Mouse (Mus musculus) R1 (cell line): Measurements from ENCODE around the gene Gm20388.

ENCODE experiments used
- DNase-seq: peaks from one replicate; pipeline ENCODE4 v3.0.0-alpha.2; 2018; ENCODE audit warnings: low read depth, low spot score

The Gm20388 gene

GRCm38 (mm10) chr8:122942803-122943713 is 3032.4 kb downstream of the Gm20388 start:
- DNase-seq, result peak; percentile 61

GRCm38 (mm10) chr8:122945775-122946174 is 3035.1 kb downstream of the Gm20388 start:
- DNase-seq, result no peak

GRCm38 (mm10) chr8:122949701-122950100 is 3039.1 kb downstream of the Gm20388 start:
- no peak for DNase-seq

GRCm38 (mm10) chr8:122951456-122951855 is 3040.8 kb downstream of the Gm20388 start:
- DNase-seq, result no peak

GRCm38 (mm10) chr8:122953028-122953427 is 3042.4 kb downstream of the Gm20388 start:
- DNase-seq, result no peak

GRCm38 (mm10) chr8:122954090-122954799 is 3043.6 kb downstream of the Gm20388 start:
- no peak for DNase-seq

GRCm38 (mm10) chr8:122955195-122955594 is 3044.6 kb downstream of the Gm20388 start:
- DNase-seq, result no peak

GRCm38 (mm10) chr8:122955997-122956396 is 3045.4 kb downstream of the Gm20388 start:
- DNase-seq, result no peak

- no peak for DNase-seq
Observed at GRCm38 (mm10) chr8:122960323-122960722, 3049.7 kb downstream of the Gm20388 start.

- peak; percentile 88 for DNase-seq
Observed at GRCm38 (mm10) chr8:122960932-122961331, 3050.3 kb downstream of the Gm20388 start.

GRCm38 (mm10) chr8:122961458-122961857 is 3050.8 kb downstream of the Gm20388 start:
- DNase-seq, result no peak

GRCm38 (mm10) chr8:122962046-122962445 is 3051.4 kb downstream of the Gm20388 start:
- DNase-seq, result no peak

GRCm38 (mm10) chr8:122966638-122967037 is 3056.0 kb downstream of the Gm20388 start:
- DNase-seq, result no peak

GRCm38 (mm10) chr8:122968145-122968544 is 3057.5 kb downstream of the Gm20388 start:
- no peak for DNase-seq

GRCm38 (mm10) chr8:122969964-122970620 is 3059.5 kb downstream of the Gm20388 start:
- no peak for DNase-seq

GRCm38 (mm10) chr8:122976046-122976445 is 3065.4 kb downstream of the Gm20388 start:
- DNase-seq, result no peak

- DNase-seq, result no peak
Observed at GRCm38 (mm10) chr8:122979424-122979823, 3068.8 kb downstream of the Gm20388 start.

GRCm38 (mm10) chr8:122979865-122980509 is 3069.3 kb downstream of the Gm20388 start:
- peak; percentile 67 for DNase-seq

GRCm38 (mm10) chr8:122981646-122982045 is 3071.0 kb downstream of the Gm20388 start:
- DNase-seq, result no peak

- no peak for DNase-seq
Observed at GRCm38 (mm10) chr8:122983178-122983942, 3072.7 kb downstream of the Gm20388 start.

GRCm38 (mm10) chr8:122984175-122984574 is 3073.5 kb downstream of the Gm20388 start:
- DNase-seq, result no peak
